Mouse (Mus musculus) embryonic facial prominence, embryonic 11.5 days (tissue): ENCODE data around the gene Olfr1201. TPM values are rescaled to one million over a fixed set of nuclear protein-coding genes. Genes with fewer than 3 reads are reported as not detected.

ENCODE experiments used
- polyA plus RNA-seq: library from polyadenylated mRNA; unstranded; fragments of >200 nt; fragmentation: Nextera tagmentation; extraction: Ambion mirVana; gene quantifications from 2 replicates; pipeline ENCODE4 v1.2.1, GENCODE M21; 2014

Olfr1201 gene
- polyA plus RNA-seq, 1 experiment from 2014 or later: not detected

Other genes starting within 250 kb of the Olfr1201 start
- gene Olfr1188, start 236.1 kb upstream of the Olfr1201 start, polyA plus RNA-seq: not detected in 2 replicates
- not detected in 2 replicates for gene Olfr1189, start 206.6 kb upstream of the Olfr1201 start, polyA plus RNA-seq
- gene Olfr1191-ps1, start 152.5 kb upstream of the Olfr1201 start, polyA plus RNA-seq: not detected in 2 replicates
- gene Olfr1192-ps1, start 144.5 kb upstream of the Olfr1201 start, polyA plus RNA-seq: not detected in 2 replicates
- gene Olfr1193, start 117.4 kb upstream of the Olfr1201 start, polyA plus RNA-seq: not detected in 2 replicates
- not detected in 2 replicates for gene Olfr1195, start 103.8 kb upstream of the Olfr1201 start, polyA plus RNA-seq
- gene Olfr1196, start 88.4 kb upstream of the Olfr1201 start, polyA plus RNA-seq: not detected in 2 replicates
- gene Olfr1197, start 60.7 kb upstream of the Olfr1201 start, polyA plus RNA-seq: not detected in 2 replicates
- gene Olfr1198, start 41.7 kb upstream of the Olfr1201 start, polyA plus RNA-seq: not detected in 2 replicates
- gene Olfr1199, start 32.6 kb upstream of the Olfr1201 start, polyA plus RNA-seq: not detected in 2 replicates
- not detected in 2 replicates for gene Olfr1200, start 22.5 kb upstream of the Olfr1201 start, polyA plus RNA-seq
- gene Olfr1202, start 21.5 kb downstream of the Olfr1201 start, polyA plus RNA-seq: not detected in 2 replicates
- gene Olfr1205, start 36.7 kb downstream of the Olfr1201 start, polyA plus RNA-seq: not detected in 2 replicates
- not detected in 2 replicates for gene Olfr1204, start 56.3 kb downstream of the Olfr1201 start, polyA plus RNA-seq
- gene Olfr1206, start 70.2 kb downstream of the Olfr1201 start, polyA plus RNA-seq: not detected in 2 replicates
- gene Olfr1208, start 109.3 kb downstream of the Olfr1201 start, polyA plus RNA-seq: not detected in 2 replicates
- gene Olfr1209, start 122.1 kb downstream of the Olfr1201 start, polyA plus RNA-seq: not detected in 2 replicates
- not detected in 2 replicates for gene Olfr1211, start 145.1 kb downstream of the Olfr1201 start, polyA plus RNA-seq
- gene Olfr1212, start 160.9 kb downstream of the Olfr1201 start, polyA plus RNA-seq: not detected in 2 replicates
- gene Gm13762, start 187.2 kb downstream of the Olfr1201 start, polyA plus RNA-seq: not detected in 2 replicates
- gene Olfr1214, start 199.6 kb downstream of the Olfr1201 start, polyA plus RNA-seq: not detected in 2 replicates
- gene Olfr1215, start 213.9 kb downstream of the Olfr1201 start, polyA plus RNA-seq: not detected in 2 replicates
- gene Olfr1216, start 225.3 kb downstream of the Olfr1201 start, polyA plus RNA-seq: not detected in 2 replicates
- gene Olfr1217, start 239.0 kb downstream of the Olfr1201 start, polyA plus RNA-seq: not detected in 2 replicates